Mouse (Mus musculus) cerebellum, adult 11 months (tissue): ENCODE results near the gene Itpr1.

Experiments
- DNase-seq: peaks from one replicate; pipeline ENCODE4 v3.0.0; 2022

Itpr1 gene

DNA sequence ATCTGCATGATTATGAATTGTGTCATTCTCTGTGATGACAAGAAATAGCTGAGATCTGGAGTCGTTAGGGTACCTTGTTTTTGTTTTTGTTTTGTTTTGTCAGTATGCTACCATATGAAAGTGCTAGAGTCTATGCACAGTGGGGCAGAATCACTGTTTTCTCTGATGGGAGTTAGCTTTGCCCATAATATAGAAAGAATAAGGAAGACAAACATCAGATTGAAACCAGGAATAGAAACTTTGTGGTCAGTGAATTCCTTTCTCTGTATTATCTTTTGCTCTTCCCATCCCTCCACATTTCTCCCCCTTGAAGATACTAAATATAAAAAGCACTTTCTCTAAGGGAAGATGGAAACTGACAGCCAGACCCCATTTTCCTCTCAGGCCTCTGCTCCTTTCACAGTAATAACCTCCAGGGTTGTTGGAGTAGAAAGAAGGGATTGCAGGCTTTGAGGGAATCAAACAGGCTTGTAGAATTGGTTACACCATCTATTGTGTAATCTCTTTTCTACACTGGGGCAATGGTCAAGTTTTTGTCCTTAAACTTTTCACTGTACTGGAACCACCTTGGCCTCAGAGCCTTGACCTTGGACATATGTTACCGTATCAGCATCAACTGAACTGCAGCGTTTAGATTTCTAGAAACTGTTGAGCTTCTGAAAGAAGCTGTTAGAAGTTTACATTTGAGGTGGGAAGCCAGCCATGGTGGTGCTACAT lies 33.6 kb downstream of the Itpr1 start:
- no peak for DNase-seq

DNA sequence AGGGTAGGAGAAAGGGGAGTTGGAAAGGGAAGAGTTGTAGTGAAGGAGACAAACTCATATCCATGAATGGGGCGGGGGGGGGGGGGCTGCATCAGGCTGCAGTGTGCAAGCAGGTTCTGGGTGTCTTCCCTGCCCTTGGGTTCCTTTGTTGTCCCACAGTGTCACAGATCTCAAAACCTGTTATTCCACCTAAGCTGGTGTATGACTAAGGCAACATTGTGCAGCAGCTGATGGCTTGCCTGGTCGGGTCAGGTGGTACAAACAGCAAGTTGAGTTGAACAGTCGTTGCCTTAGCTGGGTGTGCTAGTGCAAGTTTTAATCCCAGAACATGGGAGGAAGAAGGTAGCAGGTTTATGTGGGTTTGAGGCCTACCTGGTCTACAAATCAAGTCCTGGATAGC lies 34.3 kb downstream of the Itpr1 start:
- no peak for DNase-seq

DNA sequence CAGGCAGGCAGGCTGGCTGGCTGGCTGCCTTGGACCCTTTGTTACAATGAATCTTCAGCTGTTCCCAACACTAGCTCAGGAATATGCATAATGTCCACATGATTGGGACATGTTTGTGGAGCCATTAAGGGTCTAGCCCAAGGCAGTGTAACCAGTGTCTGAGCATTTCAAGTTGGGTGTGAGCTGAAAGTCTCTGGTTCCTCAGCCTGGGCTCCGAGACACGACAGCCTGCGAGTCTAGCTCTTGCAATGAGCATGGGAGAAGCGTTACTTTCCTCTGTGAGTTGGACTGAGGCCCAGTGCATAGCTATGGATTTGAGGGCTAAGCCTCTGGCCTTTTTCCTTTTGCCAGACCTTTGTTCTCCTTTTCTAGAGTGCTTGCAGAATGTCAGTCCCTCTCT lies 35.6 kb downstream of the Itpr1 start:
- DNase-seq = no peak

DNA sequence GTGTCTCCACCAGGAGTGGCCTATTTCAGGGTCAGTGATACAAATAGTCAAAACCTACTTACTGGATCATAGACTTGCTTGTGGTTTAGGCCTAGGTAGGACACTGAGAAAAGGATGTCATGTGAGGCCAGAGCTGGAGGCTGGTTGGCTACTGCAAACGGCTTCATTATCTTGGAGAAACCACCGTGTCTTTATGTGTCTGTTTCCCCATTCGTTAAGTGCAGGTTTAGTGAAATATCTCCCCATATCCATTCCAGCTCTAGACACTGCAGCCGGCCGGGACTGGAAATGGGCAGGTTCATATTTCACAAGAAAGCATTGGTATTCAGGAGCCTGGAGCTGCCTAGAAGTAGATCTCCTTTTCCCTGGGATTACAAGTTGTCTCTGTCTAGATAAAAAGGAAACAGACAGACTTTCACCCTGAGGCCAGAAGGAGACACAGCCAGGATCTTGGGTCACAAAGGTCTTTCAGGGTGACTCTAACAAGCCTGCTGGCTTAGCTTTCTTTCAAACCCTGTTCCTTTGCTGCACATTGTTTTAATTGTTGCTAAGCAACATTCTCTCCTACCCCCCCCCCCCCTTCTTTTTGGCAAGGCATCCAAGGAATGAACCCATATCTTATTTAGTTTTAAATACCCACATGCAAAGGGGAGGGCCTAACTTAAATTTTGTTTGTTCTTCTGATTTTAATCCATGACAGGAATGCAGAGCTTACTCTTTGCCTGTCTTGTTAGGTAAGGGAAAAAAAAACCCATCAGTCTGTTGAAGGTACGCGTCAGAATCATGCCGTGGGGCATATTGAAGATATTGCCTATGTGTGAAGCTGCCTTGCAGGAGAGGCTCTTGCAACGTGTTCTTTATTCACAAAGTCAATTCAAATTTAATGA lies 36.4 kb downstream of the Itpr1 start:
- DNase-seq = no peak

DNA sequence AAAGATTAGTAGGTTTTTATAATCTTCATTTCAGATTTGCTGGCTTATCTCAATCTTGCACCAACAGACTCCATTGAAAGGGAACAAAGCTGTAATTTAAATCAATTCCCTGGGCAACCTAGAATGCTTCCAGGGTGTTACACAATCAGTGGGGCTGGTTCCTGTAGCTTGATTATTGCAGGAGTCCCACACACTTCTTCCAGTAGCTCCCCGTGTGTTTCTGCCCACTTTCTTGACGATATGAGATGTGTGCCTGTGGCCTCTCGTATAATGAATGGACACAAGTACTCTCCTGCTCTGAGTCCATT lies 37.0 kb downstream of the Itpr1 start:
- no peak for DNase-seq

DNA sequence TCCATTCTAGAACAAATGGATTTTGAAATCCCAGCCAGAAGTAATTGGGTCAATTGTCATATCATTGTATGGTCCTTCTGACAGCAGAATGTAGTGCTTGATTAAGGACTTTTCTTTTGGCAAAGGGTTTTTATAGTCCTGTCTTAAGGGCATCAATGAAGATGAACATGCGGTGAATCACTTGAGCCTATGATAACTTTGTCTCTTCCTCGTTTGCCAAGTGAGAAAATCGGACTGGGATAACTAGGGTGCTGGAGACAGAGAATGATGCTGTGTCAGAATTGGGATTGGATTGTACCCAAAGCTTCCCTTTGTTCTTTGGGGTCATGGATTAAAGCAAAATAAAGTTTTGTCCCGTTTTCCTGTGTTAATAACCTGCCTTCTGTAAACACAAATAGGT lies 37.5 kb downstream of the Itpr1 start:
- DNase-seq = no peak

DNA sequence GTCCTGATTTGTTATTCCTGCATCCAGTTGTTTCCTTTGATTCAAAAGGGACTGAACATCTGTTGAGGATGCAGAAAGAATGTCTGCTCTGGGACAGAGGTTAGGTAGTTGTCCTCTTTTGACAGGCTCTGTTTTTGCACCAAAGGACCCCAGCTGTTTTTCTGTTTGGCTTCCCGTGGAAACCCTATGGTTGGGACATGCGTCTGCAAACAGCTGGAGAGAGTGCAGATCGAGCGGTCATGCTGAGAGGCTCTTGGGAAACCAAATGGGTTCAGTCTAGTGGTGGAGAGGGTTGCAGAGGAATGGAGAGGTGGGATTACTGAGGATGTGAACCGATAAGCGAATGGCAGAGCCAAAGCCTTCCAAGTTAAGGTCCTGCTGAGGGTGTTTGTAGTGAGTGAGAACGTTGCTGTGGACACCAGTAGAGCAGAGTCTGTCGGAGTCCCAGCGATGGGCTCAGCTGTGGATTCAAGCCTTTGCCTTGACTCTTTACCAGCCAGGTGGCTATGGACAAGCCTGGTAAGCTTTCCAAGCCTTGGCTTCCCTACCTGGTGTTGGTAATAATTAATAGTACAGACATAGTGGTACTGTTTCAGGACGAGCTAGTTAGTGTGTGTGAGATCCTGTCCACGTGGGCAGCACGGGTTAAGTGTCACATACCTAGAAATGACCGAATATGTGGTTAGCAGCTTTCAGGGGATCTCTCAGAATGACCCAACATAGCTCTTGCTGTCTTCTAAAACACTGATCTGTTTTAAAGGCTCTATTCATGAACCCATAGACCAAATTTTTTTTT lies 39.9 kb downstream of the Itpr1 start:
- no peak for DNase-seq

DNA sequence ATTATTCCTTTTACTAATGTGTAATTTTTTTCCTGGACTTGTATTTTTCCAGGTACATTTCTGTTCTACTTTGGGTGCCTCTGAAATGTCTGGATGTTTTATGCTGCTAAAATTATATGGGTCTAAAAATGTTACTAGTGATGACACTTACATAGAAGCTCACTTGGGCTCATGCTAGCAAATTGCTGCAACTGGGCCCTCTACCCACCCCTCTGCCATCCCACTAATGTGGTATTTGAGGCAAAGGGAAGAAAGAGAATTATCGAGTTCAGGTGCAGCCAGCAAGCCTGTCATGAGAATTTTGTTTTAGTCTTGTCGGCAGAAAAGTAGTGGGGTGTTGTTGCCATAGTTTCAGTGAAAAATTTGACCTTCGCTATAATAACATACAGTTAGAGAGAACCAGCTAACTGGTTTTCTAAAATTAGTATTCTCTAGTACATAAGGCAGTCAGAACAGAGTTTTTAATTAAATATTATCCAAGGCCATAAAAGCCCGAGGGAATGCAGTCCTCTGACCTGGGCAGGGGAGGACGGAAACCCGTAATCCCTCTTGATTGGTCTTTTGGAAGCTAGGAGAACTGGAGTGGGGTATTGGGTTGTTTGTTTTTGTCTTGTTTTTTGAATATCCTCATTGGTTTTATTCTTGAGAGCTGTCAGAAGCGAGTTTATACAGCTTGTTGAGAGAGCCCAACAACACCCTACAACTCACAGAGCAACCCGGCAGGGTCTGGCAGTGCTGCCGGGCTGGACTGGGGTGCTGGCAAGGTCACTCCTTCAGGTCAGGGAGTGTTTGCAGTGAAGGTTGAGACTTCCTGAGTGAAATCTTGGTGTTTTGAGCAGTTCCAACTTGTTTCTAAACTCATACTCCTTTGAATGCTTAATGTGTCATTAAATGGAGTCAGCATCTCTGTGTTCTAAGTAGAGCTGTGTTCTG lies 41.5 kb downstream of the Itpr1 start:
- DNase-seq = no peak

DNA sequence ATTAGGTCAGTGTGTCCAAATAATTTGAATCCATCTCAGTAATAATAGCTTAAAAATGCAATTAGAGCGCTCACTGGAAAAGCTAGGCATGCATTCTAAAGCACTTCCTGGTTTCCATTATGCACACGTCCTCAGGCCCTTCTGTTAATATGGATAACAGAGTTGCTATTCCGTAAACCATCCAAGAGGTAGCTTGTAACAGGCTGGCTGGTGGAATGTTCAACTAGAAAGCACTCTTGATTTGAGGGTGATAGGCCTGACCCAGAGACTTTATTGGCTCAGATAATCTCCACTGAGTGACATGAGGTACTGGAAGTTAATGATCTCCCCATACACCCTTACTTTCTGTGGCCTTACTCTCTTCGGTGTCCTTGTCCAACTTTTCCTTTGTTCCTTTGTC lies 43.0 kb downstream of the Itpr1 start:
- DNase-seq = no peak

DNA sequence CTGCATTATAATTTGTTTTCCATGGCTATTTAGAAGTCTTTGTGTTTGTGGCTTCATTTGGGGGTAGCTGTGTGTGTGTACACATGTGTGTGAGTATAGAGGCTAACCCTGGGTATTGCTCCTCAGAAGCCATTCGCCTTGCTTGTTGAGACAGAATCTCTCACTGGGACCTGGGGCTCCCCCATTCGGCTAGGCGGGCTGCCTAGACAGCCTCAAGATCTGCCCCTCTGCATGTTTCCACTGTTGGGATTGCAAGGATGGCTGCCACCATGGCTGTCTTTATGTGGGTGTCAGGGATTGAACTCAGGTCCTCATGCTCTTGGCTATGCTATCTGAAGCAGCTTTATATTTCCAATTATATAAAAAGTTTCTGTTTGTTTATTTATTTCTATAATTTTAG lies 44.3 kb downstream of the Itpr1 start:
- DNase-seq = no peak

DNA sequence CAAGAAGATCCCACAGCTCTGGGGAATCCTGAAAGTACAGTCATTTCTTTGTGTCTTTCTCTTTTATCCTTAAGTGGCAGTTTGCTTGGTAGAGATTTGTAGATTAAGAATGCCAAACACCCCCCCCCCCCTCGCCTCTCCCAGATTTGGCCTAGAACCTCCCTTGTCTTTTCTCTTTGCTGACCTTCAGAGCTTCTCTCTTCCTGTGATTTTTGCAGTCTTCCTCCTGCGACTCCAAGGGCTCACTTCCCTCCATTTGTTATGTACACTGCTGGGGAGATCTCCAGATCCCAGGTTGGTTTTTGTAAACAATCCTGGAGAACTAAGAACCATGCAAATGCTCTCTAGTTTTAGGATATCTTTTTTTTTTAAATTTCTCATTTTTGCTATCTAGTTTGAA lies 45.7 kb downstream of the Itpr1 start:
- DNase-seq = no peak

DNA sequence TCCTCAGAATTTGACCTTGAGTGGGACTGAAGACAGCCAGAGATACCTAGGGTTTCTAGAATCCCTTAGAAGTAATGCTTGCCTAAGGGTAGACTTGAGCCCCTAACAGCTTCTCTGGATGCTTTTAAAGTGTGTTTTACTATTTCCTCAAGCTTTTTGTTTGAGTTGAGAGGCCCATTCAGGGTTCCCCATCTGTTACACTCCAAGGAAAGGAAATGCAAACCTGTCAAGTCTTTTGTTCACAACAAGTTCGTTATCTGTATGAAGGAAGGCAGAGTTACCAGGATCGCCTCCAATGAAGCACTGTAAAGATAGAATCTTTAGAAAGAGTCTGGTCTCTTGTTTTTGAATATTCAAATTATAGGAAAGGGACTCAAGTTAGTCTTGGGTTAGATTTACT lies 46.8 kb downstream of the Itpr1 start:
- DNase-seq = no peak

DNA sequence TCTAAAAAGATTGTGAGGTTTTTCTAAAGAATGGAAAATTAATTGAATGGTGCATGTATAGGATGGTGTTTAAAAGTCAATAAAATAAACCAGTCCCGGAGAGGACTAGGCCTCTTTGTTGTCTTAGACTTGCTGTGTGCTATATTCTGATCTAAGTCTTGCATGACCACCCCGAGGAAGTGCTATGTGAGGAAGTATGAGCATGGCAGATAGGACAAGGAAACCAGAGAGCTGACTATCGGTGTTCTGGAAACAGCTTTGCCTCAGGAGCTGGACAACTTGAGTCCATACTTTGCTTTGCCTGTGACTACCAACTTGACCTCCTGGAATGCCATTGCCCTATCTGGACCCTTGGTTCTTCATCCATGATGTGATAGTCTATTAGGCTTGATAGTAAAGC lies 48.6 kb downstream of the Itpr1 start:
- DNase-seq = no peak

DNA sequence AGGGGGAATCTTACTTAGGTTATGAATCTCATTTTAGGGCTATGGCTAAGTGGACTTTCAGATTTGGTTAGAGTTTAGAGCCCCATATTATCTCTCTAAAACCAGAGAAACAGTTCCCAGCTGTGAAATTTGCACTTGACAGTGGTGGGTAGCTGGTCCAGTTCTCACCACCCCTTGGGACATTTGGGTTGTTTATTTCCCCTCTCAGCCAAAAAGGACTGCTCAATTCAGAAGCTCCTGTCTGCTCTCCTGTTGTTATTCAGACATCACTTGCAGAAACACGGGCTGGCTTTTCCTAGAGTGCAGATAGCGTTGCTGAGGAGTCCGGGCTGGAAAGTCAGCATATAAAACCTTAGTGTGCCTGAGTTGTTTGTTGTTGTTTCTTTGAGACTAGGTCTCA lies 51.3 kb downstream of the Itpr1 start:
- DNase-seq = no peak

DNA sequence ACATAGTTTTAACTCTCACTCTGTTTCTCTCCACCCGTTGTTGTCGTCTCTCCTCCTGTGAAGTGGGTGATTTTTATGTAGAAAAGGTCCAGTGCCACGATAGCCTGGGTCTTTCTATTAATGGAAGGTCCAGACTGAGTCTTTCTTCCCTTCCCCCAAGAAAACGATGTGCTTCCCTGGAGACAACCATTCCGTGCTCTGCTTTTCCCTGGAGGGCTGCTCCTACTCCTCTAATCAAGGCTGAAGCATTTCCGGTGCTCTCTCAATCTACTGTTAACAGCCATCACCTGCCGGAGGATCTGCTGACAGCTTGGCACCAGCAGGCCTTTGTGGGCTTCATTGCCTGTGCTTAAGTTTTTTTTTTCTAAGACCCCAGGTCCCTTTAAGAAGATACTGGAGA lies 60.6 kb downstream of the Itpr1 start:
- DNase-seq = no peak

DNA sequence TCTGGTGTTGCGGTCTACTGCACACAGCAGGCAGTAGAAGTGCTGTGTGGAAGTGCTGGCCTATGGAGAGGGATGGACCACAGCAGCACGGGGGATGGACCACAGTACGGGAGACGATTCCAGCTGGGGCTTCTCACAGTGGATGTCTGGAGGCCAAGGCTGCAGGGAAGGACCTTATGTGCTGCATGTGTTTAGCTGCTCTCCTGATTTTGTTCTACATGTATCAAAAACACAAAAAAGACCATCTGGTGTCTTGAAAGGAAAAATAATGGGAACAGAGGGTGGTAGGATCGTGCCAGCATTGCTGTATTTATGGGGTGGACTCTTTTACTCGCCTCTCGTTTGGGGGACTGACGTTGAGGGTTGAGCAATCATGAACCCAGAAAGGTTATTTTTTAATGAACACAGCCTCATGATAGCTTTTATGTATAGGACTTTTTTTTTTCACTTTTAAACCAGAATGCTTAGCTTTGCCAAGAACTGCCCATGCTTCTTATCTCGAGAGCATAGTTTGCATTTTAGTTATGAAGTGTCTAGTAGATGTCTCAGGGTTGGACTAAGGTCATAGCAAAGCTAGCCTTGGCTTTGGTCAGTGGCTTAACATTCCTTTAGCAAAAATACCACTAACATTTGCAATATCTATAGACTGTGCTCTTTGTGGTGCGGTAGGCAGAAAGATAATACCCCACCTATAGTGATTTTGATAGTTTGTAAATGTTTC lies 61.6 kb downstream of the Itpr1 start:
- DNase-seq = peak; percentile 8

DNA sequence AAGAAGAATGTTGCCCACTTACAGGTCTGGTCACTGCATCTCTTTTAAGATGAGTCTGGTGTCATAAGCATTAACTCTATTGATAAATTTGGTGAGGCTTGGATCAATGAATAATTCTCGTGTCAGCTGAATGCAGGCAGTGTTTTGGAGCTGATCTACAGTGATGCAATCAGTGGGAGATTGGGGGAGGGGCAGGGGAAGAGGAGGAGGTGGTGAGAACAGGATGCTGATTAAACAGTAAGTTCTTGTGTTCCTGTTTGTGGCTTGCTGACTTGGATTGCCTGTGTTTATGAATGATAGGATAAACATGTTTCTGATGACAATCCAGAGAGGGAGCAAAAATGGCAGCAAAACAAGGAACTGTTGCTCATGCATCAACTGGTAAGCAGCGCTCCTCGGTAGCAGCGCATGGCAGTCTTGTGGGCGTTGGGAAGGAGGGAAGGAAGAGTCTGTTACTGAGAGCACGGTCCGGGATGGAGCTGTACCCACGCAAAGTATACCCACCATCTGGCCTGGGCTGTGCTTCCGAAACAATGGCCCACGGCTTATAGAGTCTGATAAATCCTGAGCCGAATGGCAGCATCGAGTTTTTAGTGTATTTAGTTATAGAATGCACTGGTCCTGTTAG lies 64.1 kb downstream of the Itpr1 start:
- DNase-seq = no peak

DNA sequence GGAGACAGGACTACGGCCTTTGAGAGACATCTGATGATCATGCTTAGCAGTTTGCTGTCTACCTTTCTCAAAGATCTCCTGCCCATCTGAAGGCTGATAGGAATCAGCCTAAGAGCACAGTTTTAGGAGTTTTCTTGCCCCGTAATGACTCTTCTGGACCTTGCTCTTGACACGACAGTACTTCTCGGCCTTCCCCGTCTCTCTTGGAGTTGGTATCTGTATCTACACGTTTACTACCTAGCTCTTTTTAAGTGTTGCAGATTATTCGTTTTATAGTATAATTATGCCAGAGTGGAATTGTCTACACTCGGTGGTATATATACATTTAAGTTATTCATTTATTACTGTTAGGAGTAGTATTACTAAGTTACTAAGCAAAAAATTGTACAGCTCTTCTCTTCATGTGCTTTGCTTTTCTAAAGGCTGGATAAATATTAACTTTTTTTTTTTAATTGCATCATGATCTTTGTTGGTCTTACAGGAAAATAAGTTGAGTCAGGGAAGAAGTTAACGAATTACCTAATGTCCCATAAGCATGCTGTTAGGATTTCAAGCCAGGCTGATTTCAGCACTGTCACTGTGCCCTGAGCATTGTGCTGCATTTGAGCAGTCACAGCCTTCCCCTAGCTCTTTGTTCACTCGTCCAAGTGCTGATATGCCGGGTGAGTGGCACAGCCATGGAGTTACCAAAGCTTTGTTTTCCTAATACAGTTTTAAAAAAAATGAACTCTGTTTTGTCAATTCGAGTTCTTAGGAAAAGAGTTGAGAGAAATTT lies 64.9 kb downstream of the Itpr1 start:
- DNase-seq = no peak

DNA sequence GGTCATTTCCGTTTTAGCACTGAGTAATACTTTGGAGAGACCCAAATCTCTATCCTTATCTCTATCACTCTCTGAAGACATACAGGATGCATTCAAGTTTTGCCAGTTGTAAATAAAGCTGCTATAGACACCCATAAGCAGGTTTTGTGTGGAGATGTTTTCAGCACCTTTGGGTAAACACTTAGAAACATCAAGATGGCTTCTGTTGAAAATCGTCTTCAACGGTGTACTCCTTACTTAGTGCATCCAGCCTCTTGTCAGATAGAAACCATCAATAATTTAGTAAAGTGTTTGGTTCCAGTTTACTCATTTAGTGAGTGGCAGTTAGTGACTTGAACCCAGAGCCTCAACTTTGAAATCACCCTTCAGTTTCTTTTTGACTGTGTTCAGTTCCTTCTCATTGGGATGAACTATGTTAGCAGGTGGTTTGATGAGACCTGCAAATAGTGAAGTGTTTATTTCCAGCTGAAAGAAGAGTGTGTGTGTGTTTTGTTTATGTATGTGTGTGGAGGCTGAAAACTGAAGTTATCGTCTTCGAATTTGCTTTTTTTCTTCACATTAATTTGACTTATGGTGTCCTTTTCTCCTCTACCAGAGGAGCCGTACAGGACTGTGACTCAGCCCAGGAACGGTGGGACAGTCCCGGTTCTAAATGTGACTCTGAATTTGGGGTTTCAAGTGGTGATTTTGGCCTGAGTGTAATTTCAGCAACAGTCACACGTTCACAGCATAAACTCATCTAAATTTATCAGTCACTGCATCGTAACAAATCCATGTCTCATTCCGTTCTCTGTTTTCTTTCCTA lies 66.1 kb downstream of the Itpr1 start:
- DNase-seq = no peak

DNA sequence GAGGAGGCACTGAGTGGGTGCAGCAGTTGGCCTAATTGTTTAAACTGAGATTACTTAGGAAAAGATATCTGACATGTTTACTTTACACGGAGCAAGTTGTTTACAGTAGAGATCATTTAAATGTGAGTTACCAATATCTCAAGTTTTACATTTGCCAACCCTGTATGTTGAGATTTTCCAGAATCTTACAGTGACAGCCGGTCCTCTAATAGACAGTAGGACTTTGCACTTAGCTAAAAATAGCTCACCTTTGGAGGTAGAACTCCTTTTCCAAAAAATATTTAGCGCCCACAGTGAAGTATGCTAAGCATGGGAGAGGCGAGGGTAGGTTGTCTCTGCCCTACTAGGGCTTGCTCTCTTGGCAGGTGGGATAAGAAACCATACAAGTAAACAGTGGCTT lies 69.2 kb downstream of the Itpr1 start:
- no peak for DNase-seq
